In the genomic region with DNA sequence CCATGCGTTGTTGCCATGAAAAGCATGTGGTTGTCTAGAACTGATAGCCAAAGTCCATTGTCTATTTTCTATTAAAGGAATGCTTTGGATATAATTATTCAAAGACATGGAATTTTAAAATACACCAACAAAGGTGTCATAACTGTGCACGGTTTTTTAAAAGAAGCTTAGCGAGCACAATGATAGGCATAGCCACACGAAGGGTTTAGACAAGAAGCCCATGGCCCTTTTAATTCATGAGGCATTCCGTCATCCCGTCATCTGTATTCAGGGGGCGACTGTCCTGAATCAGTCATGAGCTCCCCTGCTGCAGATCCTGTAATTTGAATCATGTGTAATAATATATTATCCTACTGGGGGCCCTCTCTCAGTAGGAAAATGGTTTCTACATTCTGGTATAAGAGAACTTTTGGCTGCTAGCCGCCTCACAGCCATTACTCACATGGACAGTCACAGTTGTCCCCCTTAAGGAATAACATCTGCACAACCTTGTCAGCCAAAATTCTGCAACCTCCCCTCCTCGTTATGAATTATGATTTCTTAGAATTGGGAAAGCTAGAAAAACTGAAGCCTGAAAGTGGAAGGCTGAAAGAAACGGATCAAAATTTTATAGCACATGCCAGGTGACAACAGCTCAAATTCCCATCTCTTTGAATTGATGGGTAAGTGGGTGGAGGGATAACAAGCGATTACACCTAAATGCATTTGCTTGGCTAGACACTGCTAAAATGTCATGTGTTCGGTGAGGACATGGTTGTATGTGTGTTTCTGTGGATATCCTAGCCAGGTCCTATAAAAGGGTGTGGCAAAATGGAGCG, we compare ENCODE assay signal across 8 mouse cellular contexts.
A peak's percentile ranks its signal among the peaks of the same experiment; 100 is the strongest.
DNase-seq lines count a peak whose midpoint lies in the region; ATAC-seq lines count a peak whose summit lies in the region.

No protein-coding gene starts in this region.

- no peaks in the 10 kb centered on the region for H3K36me3 ChIP-seq in lung, embryonic 15.5 days
- H3K36me3 ChIP-seq in forebrain, embryonic 14.5 days (ENCODE audit: control insufficient read depth, insufficient read depth, low read length), result no peaks in the 10 kb centered on the region
- no peaks in the 10 kb centered on the region for H3K36me3 ChIP-seq in liver, embryonic 12.5 days

- no peak overlapping the region for H3K27ac ChIP-seq in lung, embryonic 15.5 days
- H3K27ac ChIP-seq in forebrain, embryonic 14.5 days (ENCODE audit: low read depth, low read length), result peak overlapping the region; percentile 97
- H3K27ac ChIP-seq in liver, embryonic 12.5 days, result no peak overlapping the region

- no peak overlapping the region for H3K4me2 ChIP-seq in lung, embryonic 15.5 days
- peak overlapping the region; percentile 55 for H3K4me2 ChIP-seq in forebrain, embryonic 14.5 days (ENCODE audit: low read length)
- no peak overlapping the region for H3K4me2 ChIP-seq in liver, embryonic 12.5 days

- no peak for DNase-seq in lung, postnatal 36 days
- peak; percentile 93 for DNase-seq in forebrain, embryonic 14.5 days (ENCODE audit: low spot score)
- peak; percentile 19 to 32 for DNase-seq in left cerebral cortex, postnatal 10 days (ENCODE audit: extremely low spot score in 1 of 2, low spot score in 2 of 2)
- peak; percentile 13 for DNase-seq in skeletal muscle tissue, adult 2 months (ENCODE audit: low read depth, low spot score)
- no peak for DNase-seq in heart, adult 8-10 months (ENCODE audit: low spot score)

- H3K9me3 ChIP-seq in lung, embryonic 15.5 days, result no peaks in the 10 kb centered on the region
- no peaks in the 10 kb centered on the region for H3K9me3 ChIP-seq in forebrain, embryonic 14.5 days (replicated peaks; ENCODE audit: control insufficient read depth, low read length)
- no peaks in the 10 kb centered on the region for H3K9me3 ChIP-seq in liver, embryonic 12.5 days (replicated peaks)

- no peak overlapping the region for H3K4me3 ChIP-seq in lung, embryonic 15.5 days
- H3K4me3 ChIP-seq in forebrain, embryonic 14.5 days (ENCODE audit: low read depth, low read length), result peak overlapping the region; percentile 24
- no peak overlapping the region for H3K4me3 ChIP-seq in liver, embryonic 12.5 days

- intact Hi-C loops in left cerebral cortex, postnatal 10 days (cut with DNase I), result loop anchor here (5.0 to 10.0 kb wide), 5 partner anchors 111 to 916 kb away; no protein-coding TSS in a partner anchor

- ATAC-seq in lung, embryonic 15.5 days (ENCODE audit: borderline replicate concordance, extremely low read depth, low FRiP score, low TSS enrichment), result peak; percentile 62; the same call in 1 of the 2 replicates
- peak; percentile 41 for ATAC-seq in forebrain, embryonic 14.5 days
- ATAC-seq in inflammation-experienced regulatory T-cells, adult 6 months, result no peak
- ATAC-seq in liver, embryonic 12.5 days, result no peak

- 59% methylated on average over 13 of the region's 13 CpGs for WGBS in lung, embryonic 15.5 days
- 12% methylated on average over 13 of the region's 13 CpGs for WGBS in forebrain, embryonic 14.5 days
- 65% methylated on average over 13 of the region's 13 CpGs for WGBS in liver, embryonic 12.5 days (ENCODE audit: insufficient replicate concordance)

- H3K27me3 ChIP-seq in lung, embryonic 15.5 days, result no peaks in the 10 kb centered on the region
- H3K27me3 ChIP-seq in forebrain, embryonic 14.5 days (replicated peaks; ENCODE audit: control insufficient read depth, insufficient read depth, low read length), result no peaks in the 10 kb centered on the region
- no peaks in the 10 kb centered on the region for H3K27me3 ChIP-seq in liver, embryonic 12.5 days (replicated peaks)

- H3K4me1 ChIP-seq in lung, embryonic 15.5 days, result peaks cover 5% of the 10 kb centered on the region
- H3K4me1 ChIP-seq in forebrain, embryonic 14.5 days (ENCODE audit: control insufficient read depth, insufficient read depth, low read length), result peaks cover 18% of the 10 kb centered on the region
- no peaks in the 10 kb centered on the region for H3K4me1 ChIP-seq in liver, embryonic 12.5 days

- no peak overlapping the region for H3K9ac ChIP-seq in lung, embryonic 15.5 days
- H3K9ac ChIP-seq in forebrain, embryonic 14.5 days (ENCODE audit: low read length), result peak overlapping the region; percentile 75
- no peak overlapping the region for H3K9ac ChIP-seq in liver, embryonic 12.5 days

Comparison
In these comparisons a context has a peak if more than half of its experiments do, and no peak if none do; other contexts are left out.
1. ATAC-seq: peak in lung, embryonic 15.5 days (single experiment) and forebrain, embryonic 14.5 days (single experiment); none in inflammation-experienced regulatory T-cells, adult 6 months (single experiment) and liver, embryonic 12.5 days (single experiment).
2. DNase-seq: peak in forebrain, embryonic 14.5 days (single experiment), left cerebral cortex, postnatal 10 days (2 of 2) and skeletal muscle tissue, adult 2 months (single experiment); none in lung, postnatal 36 days (single experiment) and heart, adult 8-10 months (single experiment).